Mouse (Mus musculus): Measurements from ENCODE around the gene Kif1a. TPM values are rescaled to one million over a fixed set of nuclear protein-coding genes. Genes with fewer than 3 reads are reported as not detected.
A peak's percentile ranks its signal among the peaks of the same experiment; 100 is the strongest.

The Kif1a gene
- total RNA-seq, 2 experiments from 2014 or later, result not detected

DNA sequence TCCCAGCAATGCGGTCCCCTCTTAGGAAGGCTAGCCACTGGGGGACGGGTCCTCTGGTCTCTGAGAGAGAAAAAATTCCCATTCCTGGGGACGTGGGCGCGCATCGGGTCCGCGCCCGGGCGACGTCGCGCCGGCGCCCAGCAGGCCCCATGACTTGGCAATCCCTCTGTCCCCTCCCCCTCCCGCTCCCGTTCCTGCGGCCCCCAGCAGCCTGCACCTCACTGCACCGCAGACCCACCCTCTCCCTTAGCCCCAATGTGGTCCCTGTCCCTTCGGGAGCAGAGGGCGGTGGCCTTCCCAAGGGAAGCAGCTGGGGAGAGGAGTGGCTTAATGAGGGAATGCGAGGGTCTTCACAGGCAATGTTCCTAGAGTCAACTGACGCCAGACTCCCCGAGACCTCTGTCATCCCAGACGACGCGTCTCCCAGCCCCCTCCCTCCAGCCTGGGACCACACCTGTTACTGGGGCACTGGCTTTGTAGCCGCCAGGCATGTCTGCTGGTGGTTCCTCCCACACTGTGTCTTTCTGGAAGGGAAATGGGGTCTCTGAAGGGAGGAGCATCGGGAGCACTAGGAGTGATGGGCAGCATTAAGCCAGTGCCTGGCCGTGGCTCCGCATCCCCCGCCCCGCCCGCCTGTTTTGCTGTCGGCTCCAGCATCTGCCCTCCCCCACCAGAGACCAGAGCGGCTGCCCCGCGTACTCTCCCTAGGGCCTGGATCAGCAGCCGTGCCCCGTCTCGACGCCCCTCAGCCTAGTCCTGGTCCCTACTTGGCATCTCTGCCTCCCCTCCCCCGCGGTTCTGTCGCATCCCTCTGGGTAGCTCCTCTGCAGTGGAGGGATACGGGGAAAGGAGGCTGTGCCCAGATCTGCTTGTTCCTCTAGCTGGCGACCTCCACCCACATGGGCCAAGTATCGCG, 917 bp downstream of the Kif1a start:
- ATAC-seq (replicated peaks; ENCODE audit: low FRiP score, low TSS enrichment, poor library complexity, severe bottlenecking), result no peak

DNA sequence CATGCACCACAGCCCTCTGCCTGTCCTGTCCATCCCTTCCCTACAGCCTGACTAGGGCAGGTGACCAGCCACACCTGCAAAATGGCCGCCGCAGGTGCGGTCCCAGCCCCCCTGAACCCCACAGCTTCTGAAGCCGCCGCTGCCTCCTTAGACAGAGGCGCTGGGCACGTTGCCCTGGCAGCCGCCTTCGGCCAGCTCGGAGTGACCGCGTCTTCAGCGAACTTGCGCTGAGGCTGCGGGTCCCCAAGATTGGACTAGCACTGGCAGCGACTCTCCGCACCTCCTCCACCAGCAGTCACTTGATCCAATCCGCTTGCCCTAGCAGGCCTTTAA, 1.5 kb downstream of the Kif1a start:
- ATAC-seq (replicated peaks; ENCODE audit: low FRiP score, low TSS enrichment, poor library complexity, severe bottlenecking), result no peak

DNA sequence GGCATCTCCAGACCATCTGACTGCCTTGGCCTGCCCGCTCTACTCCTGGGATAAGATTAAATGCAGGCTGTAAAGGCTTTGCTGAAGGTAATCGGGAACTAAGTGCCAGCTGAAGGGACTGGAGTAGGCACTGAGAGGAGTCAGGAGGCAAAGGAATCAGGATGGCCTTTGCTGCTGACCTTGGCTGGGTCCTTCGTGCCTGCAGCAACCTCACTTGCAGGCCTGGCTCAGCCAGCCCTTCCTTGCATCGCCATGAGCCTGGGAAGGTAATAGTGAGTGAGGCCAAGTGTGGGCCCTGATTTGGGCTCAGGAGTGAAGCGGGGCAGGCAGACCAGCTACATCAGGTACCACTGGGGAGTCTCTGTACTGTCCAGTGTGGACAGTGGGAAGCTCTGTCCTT, 2.8 kb downstream of the Kif1a start:
- no peak for ATAC-seq (replicated peaks; ENCODE audit: low FRiP score, low TSS enrichment, poor library complexity, severe bottlenecking)

DNA sequence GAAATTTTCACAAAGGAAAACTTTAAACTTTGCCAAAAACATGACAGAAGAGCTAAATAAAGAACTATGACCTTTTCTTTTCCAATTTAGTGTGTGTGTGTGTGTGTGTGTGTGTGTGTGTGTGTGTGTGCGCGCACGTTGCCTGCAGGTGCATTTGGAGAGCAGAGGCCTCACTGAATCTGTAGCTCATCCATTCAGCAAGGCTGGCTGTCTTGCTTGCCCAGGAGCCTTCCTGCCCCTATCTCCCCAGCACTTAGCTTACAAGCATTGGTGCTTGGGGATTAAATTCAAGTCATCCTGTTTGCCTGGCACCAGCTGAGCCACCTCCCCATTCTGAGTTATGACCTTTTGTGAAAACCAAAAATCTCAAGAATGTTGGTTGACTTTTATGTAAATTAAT, 9.2 kb downstream of the Kif1a start:
- no peak for ATAC-seq (replicated peaks; ENCODE audit: low FRiP score, low TSS enrichment, poor library complexity, severe bottlenecking)

DNA sequence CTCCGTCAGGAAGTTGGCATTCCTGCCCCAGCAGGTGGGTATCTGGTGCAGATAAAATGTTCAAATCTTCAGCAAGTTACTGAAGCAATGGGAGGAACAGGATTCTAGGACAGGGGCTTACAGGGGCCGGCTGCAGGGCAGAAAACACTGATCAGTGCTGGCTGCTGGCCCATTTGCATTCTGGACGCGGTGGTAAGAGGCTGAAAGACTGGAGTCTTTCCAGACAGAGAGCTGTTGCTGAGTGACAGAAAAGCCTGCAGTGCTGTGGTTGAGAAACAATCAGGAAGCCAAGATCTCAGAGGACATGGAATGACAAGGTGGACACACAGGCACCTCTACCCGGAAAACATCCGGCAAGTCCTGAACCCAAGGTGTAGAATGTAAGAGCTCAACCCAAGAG, 16.6 kb downstream of the Kif1a start:
- ATAC-seq (replicated peaks; ENCODE audit: low FRiP score, low TSS enrichment, poor library complexity, severe bottlenecking), result no peak

DNA sequence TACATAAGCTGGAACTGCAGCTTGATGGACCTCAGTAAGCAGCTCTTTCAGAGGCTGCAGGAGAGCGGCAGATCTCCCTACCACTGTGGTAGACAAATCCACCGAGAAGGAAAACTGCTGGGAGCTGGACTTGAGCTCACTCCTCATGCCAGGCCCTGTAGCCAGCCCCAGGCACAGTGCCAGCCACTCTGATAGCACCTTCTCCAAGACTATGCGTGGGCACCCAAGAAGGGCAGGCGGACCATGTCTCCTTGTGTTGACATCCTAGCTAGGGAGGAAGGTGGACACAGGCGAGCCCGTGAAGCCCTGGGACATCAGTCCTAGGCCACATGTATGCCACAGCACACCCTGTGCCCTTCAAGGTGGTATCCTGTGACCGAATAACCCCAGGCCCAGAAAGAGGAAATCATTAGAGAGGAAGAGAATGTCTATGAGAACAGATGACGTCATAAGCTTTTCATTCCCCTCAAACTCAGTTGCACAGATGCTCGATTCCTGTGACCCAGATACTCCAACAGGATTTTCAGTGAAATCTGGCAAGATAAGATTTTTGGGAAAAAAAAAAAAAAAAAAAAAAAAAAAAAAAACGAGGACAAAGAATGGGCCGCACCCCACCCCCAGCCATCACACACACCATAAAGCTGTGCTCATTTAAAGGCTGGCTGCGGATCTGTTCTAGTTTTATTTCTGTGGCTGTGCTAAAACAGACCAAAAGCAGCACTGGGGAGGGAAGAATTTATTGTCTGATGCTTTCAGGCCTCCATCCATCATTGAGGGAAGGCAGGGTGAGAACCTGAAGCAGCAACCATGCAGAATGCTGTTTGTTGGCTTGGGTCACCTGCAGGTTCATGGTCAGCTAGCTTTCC, 18.1 kb downstream of the Kif1a start:
- ATAC-seq (replicated peaks; ENCODE audit: low FRiP score, low TSS enrichment, poor library complexity, severe bottlenecking), result no peak

DNA sequence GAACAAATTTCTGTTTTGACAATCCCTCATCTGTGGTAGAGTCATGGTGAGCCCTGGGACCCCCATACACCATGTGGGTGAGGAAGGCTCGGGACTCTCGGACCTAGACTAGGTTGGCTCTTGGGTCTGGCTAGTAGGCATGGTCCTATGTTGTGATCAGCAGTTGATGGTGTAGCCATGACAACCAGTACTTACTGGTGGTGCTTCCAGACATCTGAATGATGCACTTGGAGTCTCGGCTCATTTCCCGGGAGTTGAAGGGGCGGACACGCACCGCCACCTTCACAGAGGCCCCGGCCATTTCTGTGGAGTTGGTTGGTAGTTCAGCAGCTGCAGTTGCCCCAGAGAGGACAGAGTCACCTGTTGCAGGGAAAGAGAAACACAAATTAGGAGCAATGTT, 19.6 kb downstream of the Kif1a start:
- ATAC-seq (replicated peaks; ENCODE audit: low FRiP score, low TSS enrichment, poor library complexity, severe bottlenecking), result no peak

DNA sequence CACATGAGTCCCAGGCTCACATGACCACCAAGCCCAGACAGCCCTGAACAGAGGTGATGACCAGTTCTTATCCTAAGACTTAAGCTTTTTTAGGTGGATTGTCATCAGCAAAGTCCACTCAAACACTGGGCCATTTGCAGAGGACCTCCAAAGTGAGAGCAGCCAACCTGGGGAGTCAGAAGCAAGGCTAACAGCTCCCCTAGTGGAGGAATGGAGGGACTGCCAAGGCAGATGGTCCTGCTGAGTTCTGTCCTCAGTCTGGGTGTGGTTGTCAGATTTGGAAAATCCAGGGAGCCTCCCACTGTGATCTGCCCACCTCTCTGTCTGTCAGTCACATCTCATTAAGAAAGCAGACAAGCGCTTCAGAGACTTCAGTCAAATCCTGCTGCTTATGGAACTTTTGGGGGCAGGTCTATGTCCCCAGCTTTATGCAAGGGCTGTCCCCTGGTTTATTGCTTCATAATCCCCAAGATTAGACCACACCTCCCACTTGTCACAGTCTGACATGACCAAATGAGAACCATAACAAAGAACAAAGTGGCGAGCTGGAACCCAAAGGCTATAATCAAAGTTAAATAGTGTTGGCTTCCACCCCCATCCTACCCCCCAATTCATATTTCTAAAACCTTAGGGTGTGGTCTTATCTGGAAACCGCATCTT, 20.7 kb downstream of the Kif1a start:
- peak; percentile 82 for ATAC-seq (replicated peaks; ENCODE audit: low FRiP score, low TSS enrichment, poor library complexity, severe bottlenecking)

DNA sequence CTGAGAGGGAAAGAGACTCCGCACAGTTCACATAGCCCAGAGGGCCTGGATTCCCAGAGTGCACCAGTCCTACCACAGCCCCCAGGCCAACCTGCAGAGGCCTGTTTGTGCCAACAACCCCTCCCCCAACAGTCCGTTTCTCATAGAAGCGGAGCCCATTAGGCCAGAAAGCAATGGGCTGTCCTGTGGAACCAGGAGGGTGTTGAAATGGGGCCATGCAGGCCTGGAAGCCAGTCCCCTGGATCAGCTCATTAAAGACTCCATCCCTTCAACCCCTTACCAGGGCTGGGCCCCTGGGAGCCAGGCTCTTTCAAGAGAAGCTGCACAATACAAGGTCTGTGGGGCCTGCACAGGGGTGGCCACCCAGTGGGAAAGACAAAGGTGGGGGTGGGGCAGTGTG, 22.1 kb downstream of the Kif1a start:
- ATAC-seq (replicated peaks; ENCODE audit: low FRiP score, low TSS enrichment, poor library complexity, severe bottlenecking), result no peak

DNA sequence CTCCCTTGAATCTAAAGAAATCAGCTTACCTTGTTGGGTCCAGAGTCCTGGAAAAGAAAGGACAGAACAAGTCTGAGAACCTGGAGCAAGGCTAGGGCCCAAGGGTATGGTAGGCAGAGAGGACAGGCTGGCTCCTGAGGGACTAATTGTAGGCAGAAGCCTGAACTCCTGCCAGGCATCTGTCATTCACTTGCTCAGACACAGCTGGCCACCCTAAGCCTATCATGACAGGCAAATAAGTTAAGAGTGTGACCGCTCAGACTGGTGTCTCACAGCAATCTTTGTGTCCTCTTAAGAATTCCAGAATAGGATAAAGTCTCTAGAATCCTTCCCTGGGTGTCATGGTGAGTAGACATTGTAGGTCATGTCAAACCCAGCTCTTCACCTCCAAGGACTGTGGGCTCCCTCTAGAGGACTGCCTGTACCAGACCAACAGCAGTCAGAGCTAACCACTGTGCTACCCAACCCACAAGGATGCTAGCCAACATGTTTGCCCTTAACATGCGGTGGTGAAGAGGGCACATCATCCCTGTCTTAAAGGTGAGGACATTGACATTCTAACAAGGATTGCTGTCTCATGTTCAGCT, 29.4 kb downstream of the Kif1a start:
- ATAC-seq (replicated peaks; ENCODE audit: low FRiP score, low TSS enrichment, poor library complexity, severe bottlenecking), result 0 out of 2 replicates have a peak, but pooled peaks have one; percentile 28

DNA sequence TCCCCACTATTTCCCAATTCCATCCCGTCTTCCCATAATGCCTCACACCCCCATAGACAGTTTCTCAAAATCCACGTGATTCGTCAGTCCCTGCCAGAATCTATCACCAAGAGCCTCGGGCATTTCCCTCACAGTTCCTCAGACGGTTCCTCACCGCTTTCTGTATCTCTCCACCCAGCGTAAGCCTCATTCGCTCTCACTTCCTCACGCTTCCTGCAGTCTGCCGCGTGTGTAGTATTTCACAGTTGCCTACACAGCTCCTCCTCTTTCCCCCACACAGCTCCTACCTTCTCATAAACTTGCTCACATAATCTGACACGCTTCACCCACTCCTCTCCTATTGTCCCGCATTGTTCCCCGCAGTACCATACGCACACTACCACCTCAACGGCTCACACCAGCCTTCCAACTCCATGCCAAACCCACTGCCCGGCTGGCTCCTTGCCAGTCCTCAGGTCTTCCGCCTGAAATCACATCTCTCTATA, 30.2 kb downstream of the Kif1a start:
- ATAC-seq (replicated peaks; ENCODE audit: low FRiP score, low TSS enrichment, poor library complexity, severe bottlenecking), result 0 out of 2 replicates have a peak, but pooled peaks have one; percentile 46

DNA sequence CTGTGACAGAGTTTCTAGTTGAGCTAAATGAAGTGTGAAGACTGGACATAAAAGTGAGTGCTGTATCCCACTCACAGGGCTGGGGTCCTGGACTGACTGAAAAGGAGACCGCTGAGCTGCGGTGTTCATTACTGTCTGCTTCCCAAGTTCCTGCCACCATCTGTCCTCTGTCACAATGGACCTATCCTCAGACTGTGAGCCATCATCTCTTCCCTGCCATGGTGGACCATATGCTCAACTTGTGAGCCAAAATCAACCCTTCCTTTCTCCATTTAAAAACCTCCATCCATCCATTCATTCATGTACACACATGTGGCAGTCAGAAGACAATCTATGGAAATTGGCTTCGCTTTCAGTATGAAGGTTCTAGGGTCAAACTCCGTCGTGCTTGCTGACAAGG, 30.9 kb downstream of the Kif1a start:
- ATAC-seq (replicated peaks; ENCODE audit: low FRiP score, low TSS enrichment, poor library complexity, severe bottlenecking), result no peak

DNA sequence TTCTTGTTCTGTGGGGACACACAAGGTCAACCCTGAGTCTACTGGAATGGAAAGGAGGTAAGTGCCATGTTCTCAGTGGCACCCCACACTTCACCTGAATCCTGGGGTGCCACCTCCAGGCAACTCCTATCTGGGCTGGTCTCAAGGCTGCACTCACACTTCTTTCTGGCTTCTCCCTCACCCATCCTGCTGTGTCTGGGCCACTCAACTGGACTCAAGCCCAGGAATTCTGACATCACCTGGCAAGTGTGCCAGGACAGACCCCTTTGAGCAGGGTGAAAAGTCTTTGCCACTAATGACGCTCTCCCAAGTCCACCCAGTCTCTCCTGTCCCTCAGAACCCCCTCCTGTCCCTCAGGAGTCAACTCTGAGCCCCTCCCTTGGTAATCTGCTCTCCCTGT, 33.2 kb downstream of the Kif1a start:
- ATAC-seq (replicated peaks; ENCODE audit: low FRiP score, low TSS enrichment, poor library complexity, severe bottlenecking), result no peak

DNA sequence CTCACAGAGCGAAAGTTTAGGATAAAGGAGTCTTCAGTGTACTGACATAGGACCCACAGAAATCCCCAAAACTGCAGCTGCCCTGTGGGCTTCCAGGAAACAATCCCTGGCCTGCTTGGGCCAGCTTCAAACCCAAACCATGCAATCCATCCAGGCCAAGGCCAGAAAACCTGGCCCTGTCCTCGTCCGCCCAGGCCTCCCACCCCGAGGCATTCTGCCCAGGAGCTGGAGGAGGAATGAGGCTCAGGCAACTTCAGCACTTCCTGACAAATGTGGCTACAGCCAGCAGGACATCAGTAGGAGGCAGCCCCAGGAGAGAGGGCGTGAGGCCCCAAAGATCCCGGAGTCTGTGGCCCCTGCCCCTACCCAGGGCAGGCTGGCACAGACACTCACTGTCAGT, 36.1 kb downstream of the Kif1a start:
- no peak for ATAC-seq (replicated peaks; ENCODE audit: low FRiP score, low TSS enrichment, poor library complexity, severe bottlenecking)

DNA sequence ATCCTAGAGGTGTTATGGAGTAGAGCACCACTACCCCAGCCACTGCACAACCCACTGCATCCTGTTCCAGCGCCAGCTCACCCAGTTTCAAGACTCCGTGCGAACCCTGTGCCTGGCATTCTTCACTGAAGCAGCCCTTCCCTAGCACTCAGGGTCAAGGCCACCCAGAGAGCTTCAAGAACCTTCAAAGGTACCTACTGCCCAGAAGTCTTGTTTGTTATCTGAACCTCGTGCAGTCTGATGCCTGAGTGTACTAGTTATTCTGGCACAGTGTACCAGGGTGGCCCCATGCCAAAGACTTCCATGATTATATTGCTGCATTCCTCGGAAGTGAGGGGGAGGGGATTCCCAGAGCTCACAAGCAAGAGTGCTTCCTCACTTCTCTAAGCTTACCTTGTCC, 38.1 kb downstream of the Kif1a start:
- ATAC-seq (replicated peaks; ENCODE audit: low FRiP score, low TSS enrichment, poor library complexity, severe bottlenecking), result no peak

DNA sequence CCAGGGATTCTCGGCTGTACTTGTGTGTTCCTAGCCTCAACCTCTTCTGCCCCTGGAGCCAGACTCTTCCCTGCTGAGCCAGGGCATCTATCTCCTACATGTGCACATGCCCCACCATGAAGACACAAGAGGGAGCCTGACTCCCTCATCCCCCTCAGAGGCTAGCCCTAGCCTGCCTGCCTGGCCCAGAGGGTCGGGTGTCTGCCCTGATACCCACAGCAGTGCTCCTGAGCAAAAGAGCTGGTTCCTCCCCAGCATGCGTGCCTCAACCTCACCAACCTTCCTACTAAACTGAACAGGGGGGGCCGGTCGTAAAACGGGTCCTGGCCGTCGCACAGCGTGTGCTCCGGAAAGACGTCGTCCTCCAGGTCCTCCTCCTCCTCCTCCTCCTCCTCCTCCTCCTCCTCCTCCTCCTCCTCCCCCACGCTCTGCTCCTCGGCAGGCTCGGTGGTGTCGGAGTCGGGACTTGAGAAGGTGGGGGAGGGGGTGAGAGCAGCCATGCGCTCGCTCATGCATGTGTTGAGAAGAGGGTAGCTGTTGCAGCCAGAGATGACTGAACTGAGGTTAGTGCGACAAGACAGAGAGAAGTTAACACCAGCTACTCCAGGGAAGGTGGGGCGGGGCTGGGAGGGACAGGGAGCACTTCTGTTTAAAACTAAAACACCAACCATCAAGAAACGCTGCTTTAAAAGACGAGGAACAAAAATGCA, 50.5 kb downstream of the Kif1a start:
- no peak for ATAC-seq (replicated peaks; ENCODE audit: low FRiP score, low TSS enrichment, poor library complexity, severe bottlenecking)

DNA sequence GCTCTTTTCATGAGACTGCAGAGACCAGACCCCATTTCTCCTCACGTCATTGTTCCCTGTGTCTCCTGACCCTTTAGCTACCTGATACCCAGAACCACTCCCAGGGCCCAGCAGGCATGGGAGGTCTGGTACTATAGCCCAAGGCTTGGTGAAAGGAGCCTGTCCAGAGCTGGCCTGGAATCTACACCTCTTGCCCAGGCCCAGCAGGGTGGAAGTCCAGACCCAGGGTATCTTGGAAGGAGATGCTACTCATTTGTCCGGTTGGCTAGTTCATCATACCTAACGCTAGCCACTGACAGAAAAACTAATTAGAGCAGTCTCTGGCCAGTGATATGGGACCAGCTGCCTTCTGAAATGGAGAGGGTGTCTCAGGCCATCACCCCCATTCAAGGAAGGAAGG, 51.7 kb downstream of the Kif1a start:
- no peak for ATAC-seq (replicated peaks; ENCODE audit: low FRiP score, low TSS enrichment, poor library complexity, severe bottlenecking)

DNA sequence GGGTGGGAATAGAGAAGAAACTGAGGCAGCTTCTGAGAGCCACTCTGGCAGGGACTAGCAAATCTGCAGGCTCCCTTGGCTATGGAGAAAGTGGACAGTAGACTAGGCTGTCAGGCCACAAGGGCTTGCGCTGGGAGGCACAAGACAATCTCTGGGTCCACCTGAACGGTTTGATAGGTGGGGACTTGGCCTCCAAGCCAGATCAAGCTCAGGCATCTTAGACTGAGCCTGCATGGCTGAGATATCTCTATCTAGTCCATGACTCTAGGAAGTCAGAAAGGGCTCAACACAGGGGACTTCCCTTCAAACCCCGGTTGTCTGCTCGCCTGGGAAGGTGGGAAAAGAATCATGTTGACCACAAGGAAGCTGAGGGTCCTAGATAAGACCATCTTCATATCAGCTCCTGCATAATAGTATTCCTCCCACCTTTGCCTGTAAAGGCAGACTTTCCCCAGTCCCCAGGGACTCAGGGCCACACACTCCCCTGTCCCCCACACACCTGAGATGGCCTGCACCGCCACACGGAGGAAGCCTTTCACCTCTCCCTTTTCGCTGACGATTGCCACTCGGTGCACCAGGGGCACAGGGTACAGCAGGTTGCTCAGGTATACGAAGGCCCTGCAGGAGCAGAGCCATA, 55.5 kb downstream of the Kif1a start:
- peak; percentile 39; the same call in 1 of the 2 replicates for ATAC-seq (replicated peaks; ENCODE audit: low FRiP score, low TSS enrichment, poor library complexity, severe bottlenecking)

DNA sequence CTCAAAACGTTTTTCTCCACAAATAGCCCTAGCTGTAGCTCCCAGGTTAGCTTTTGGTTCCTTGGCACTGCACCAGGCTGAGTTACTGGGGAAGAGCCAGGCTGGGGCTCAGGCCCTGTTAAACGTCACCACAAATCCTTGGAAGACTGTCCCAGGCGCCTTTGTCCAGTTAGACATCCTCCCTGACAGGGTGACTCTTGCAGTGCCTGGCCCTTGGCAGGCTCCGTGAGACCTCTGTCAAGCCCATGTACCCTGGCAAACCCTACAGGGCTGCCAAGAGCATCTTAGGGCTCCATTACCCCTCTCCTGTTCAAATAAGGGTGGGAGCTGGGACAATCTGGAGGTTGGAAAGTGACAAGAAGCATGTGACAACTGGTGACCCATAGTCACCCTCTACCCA, 65.8 kb downstream of the Kif1a start:
- no peak for ATAC-seq (replicated peaks; ENCODE audit: low FRiP score, low TSS enrichment, poor library complexity, severe bottlenecking)
